Mouse (Mus musculus) spleen, adult 2 months (tissue): ENCODE results near the gene Srgap1. TPM values are rescaled to one million over a fixed set of nuclear protein-coding genes. Genes with fewer than 3 reads are reported as not detected.

Experiments used
- DNase-seq, 2 experiments: peaks; one replicate each; pipeline versions ENCODE4 v3.0.0 to v3.0.0-alpha.2; 2012 to 2021; ENCODE audit warnings: low spot score in 2 of 2, low read depth in 1 of 2
- H3K27ac ChIP-seq: fragments of 200-500 bp; 2 replicates; pipeline ENCODE4 v1.5.1; 2012; ENCODE audit warnings: low read length, inconsistent platforms; ENCODE audit not compliant: insufficient read depth
- H3K27me3 ChIP-seq: fragments of 200-500 bp; 2 replicates; pipeline ENCODE4 v1.6.1; 2012; ENCODE audit warnings: mild to moderate bottlenecking, moderate library complexity, low read length, inconsistent platforms; ENCODE audit not compliant: control insufficient read depth, insufficient read depth
- H3K36me3 ChIP-seq: fragments of 200-500 bp; 2 replicates; pipeline ENCODE4 v1.6.1; 2012; ENCODE audit warnings: mild to moderate bottlenecking, low read length, inconsistent platforms; ENCODE audit not compliant: control insufficient read depth, insufficient read depth
- H3K4me1 ChIP-seq: fragments of 200-500 bp; 2 replicates; pipeline ENCODE4 v1.6.1; 2011; ENCODE audit warnings: inconsistent platforms; ENCODE audit not compliant: control insufficient read depth, insufficient read depth, insufficient read length
- H3K4me3 ChIP-seq: fragments of 200-500 bp; 2 replicates; pipeline ENCODE4 v1.5.1; 2011; ENCODE audit warnings: mild to moderate bottlenecking, inconsistent platforms; ENCODE audit not compliant: insufficient read depth, insufficient read length; ENCODE audit errors: extremely low read depth
- CTCF ChIP-seq: fragments of 200-500 bp; IDR thresholded peaks from 2 replicates; pipeline ENCODE4 v1.5.1; 2011; ENCODE audit warnings: mild to moderate bottlenecking, inconsistent platforms; ENCODE audit not compliant: insufficient read depth, insufficient read length, insufficient replicate concordance; ENCODE audit errors: extremely low read depth
- POLR2A ChIP-seq: fragments of 200-500 bp; IDR thresholded peaks from 2 replicates; pipeline ENCODE4 v1.6.1; 2011; ENCODE audit warnings: low read depth, low read length, inconsistent platforms
- WGBS: fragments of 180-500 bp; shearing (Covaris S2); methylation state at CpG from one replicate; pipeline ENCODE4 v1.1.7; 2018; 5-methylcytosine and 5-hydroxymethylcytosine counted together
- polyA plus RNA-seq: library from polyadenylated mRNA; depleted of rRNA; stranded (reverse); fragments of >200 nt; gene quantifications from 2 replicates; pipeline ENCODE4 v1.2.3, GENCODE M21; 2012

Srgap1 gene
- polyA plus RNA-seq, 1 experiment = 0.58 TPM

GRCm38 (mm10) chr10:121956505-121956904, 90.6 kb downstream of the Srgap1 start:
- Histone ChIP-seq H3K4me1 (no peaks in the 10 kb centered on the region; the same call in 1 of the 2 replicates), H3K36me3 (no peaks in the 10 kb centered on the region), H3K27me3 (no peaks in the 10 kb centered on the region), H3K4me3 (no peak overlapping the region), H3K27ac (no peak overlapping the region)
- 90% methylated on average over 11 of the region's 11 CpGs for WGBS
- no peak for DNase-seq
- TF ChIP-seq CTCF (no peak), POLR2A (no peak)

DNA sequence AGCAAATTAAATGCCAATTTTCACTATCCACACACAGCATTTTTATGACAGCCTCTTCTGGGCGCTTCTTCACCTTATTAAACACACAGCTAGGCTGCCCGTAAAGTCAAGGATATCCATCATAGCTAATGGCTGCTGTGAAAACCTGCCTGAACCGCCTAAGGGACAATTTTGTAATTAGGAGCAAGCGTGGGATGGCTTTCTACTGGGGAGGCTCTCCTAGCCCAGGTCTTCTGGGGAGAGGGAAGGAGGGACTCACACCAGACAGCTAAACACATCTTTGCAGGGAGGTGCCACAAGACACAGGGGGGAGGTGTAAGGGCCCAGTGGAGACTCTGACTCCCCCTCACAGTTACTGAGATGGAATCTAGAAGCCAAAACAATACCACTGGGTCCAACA, 91.4 kb downstream of the Srgap1 start:
- Histone ChIP-seq H3K36me3 (no peaks in the 10 kb centered on the region), H3K27ac (no peak overlapping the region), H3K4me3 (no peak overlapping the region), H3K4me1 (no peaks in the 10 kb centered on the region), H3K27me3 (no peaks in the 10 kb centered on the region)
- TF ChIP-seq POLR2A (no peak), CTCF (no peak)
- WGBS = 90% methylated on average over 4 of the region's 4 CpGs
- DNase-seq = no peak

DNA sequence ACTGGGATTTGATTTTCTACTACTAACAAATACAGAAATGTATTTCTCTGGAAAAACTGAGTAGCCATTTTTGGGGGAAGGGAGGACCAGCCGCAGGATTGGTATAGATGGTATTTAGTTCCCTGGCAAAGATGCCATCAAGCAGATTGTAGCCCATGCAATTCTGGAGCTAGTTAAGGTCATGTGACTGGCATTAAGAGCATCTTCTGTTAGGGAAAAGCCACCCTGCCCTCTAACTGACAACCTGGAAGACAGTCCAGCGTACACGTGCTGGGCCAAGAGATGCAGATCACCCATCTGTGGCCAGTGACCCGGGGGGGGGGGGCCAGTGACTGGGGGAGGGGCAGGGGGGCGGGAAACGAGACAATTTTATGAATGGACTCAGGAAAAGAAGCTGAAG, 92.2 kb downstream of the Srgap1 start:
- no peak for TF ChIP-seq POLR2A
- WGBS = 82% methylated on average over 6 of the region's 6 CpGs
- no peak overlapping the region for H3K4me3 ChIP-seq
- no peak overlapping the region for H3K27ac ChIP-seq
- H3K4me1 ChIP-seq = no peaks in the 10 kb centered on the region
- DNase-seq = no peak
- H3K36me3 ChIP-seq = no peaks in the 10 kb centered on the region
- H3K27me3 ChIP-seq = no peaks in the 10 kb centered on the region

DNA sequence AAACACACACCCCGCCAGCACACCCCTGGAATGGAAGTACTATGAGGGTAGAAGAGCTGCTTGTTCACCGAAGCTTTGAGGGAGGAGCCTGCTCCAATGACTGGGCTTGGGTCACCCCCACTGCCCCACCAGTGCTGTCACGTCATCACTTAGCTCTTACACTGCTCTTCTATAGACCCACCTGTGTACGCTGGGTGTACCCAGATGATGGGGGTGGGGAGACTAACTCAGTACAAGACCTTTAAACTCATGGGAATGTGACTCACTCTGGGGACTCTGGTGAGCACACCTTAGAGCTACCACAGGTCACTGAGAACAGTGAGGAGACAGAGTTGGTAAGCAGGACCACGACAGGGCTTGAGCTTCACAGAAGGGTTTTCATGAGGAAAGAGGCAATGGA, 94.1 kb downstream of the Srgap1 start:
- Histone ChIP-seq H3K36me3 (no peaks in the 10 kb centered on the region), H3K27me3 (no peaks in the 10 kb centered on the region), H3K4me3 (no peak overlapping the region), H3K4me1 (no peaks in the 10 kb centered on the region), H3K27ac (no peak overlapping the region)
- 91% methylated on average over 5 of the region's 5 CpGs for WGBS
- TF ChIP-seq CTCF = no peak
- TF ChIP-seq POLR2A = no peak
- no peak for DNase-seq

DNA sequence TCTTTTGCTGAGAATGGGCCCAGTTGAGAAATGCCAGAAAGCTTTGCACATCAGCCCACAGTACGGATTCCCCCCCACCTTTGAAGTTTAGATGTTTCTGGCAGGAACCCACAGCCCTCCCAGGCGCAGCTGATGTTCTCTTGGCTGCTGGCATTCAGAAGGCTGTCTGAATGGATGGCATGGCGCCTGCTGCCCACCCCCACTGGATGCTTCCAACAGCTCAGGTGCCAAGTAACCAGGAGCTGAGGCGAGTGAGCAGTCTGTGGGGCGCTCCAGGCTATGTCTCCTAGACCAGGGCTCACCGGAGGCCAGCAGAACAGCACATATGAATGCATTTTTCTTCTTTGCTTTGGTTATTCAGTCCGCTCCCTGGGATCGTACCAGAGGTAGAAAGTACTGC, 100.9 kb downstream of the Srgap1 start:
- no peaks in the 10 kb centered on the region for H3K36me3 ChIP-seq
- 91% methylated on average over 8 of the region's 8 CpGs for WGBS
- no peaks in the 10 kb centered on the region for H3K4me1 ChIP-seq
- no peak for DNase-seq
- TF ChIP-seq CTCF = no peak
- no peak for TF ChIP-seq POLR2A
- H3K27me3 ChIP-seq = no peaks in the 10 kb centered on the region
- no peak overlapping the region for H3K4me3 ChIP-seq
- no peak overlapping the region for H3K27ac ChIP-seq

DNA sequence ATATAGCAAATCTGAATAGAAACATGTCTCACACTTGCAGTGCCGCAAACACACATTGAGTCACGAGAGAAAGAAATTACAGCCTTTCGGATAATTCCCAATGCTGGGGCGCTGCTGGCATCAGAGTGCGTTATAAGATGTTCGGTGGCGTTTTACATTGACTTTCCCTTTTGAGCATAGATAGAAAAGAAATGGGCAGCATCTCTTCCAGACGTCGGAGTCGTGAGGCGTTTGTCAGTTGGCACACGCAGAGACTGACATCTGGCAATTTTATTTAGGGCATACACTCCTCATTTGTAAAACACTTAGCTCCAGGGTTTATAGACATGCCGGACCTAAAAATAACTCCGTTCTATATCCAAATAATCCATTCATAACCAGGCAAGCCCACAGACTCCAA, 115.2 kb downstream of the Srgap1 start:
- DNase-seq = no peak
- no peak for TF ChIP-seq POLR2A
- TF ChIP-seq CTCF = no peak
- Histone ChIP-seq H3K27me3 (no peaks in the 10 kb centered on the region), H3K4me1 (no peaks in the 10 kb centered on the region), H3K4me3 (no peak overlapping the region), H3K27ac (no peak overlapping the region), H3K36me3 (no peaks in the 10 kb centered on the region)
- 96% methylated on average over 14 of the region's 14 CpGs for WGBS

- Histone ChIP-seq H3K27ac (no peak overlapping the region), H3K27me3 (no peaks in the 10 kb centered on the region), H3K4me1 (no peaks in the 10 kb centered on the region), H3K4me3 (no peak overlapping the region), H3K36me3 (no peaks in the 10 kb centered on the region)
- 95% methylated on average over 3 of the region's 3 CpGs for WGBS
- no peak for TF ChIP-seq CTCF
- TF ChIP-seq POLR2A = no peak
- DNase-seq = no peak
Observed at GRCm38 (mm10) chr10:121926094-121926493, 121.0 kb downstream of the Srgap1 start.

GRCm38 (mm10) chr10:121919016-121919415, 128.1 kb downstream of the Srgap1 start:
- Histone ChIP-seq H3K4me1 (no peaks in the 10 kb centered on the region), H3K36me3 (no peaks in the 10 kb centered on the region), H3K27me3 (no peaks in the 10 kb centered on the region), H3K27ac (no peak overlapping the region), H3K4me3 (no peak overlapping the region)
- DNase-seq = no peak
- TF ChIP-seq POLR2A (no peak), CTCF (no peak)
- WGBS = 86% methylated on average over 8 of the region's 8 CpGs
